Mouse (Mus musculus): ENCODE measurements at regions not wholly inside any gene's neighbourhood (a gene's known extent, or its start where the extent isn't known, plus 50 kb on each side); places are given as distances from the start of the nearest gene placed in this dataset.

GRCm38 (mm10) chr3:148487949-148488348, 502.4 kb downstream of the Adgrl2 start:
- Histone ChIP-seq H3K4me2 (ENCODE audit: low read length) (no peak overlapping the region), H3K27me3 (ENCODE audit: insufficient read depth, low read length) (no peaks in the 10 kb centered on the region), H3K9ac (ENCODE audit: low read depth, low read length) (no peak overlapping the region), H3K4me1 (replicated peaks; ENCODE audit: insufficient read depth, low read length) (no peaks in the 10 kb centered on the region), H3K36me3 (ENCODE audit: insufficient read depth, low read length) (no peaks in the 10 kb centered on the region), H3K4me3 (replicated peaks; ENCODE audit: low read depth, low read length) (no peak overlapping the region), H3K27ac (no peak overlapping the region), H3K9me3 (replicated peaks; ENCODE audit: low read length) (no peaks in the 10 kb centered on the region)
- DNase-seq (ENCODE audit: low spot score) = no peak
- ATAC-seq (replicated peaks; ENCODE audit: low FRiP score, low read depth) = no peak
- no peak for TF ChIP-seq CTCF (IDR thresholded peaks at IDR 0.05; ENCODE audit: low read depth)
- WGBS = 68% methylated on average over 5 of the region's 5 CpGs

- TF ChIP-seq CTCF (IDR thresholded peaks at IDR 0.05; ENCODE audit: low read depth) = no peak
- H3K27ac ChIP-seq = no peak overlapping the region
- no peak overlapping the region for H3K4me3 ChIP-seq (replicated peaks; ENCODE audit: low read depth, low read length)
- no peaks in the 10 kb centered on the region for H3K4me1 ChIP-seq (replicated peaks; ENCODE audit: insufficient read depth, low read length)
- DNase-seq (ENCODE audit: low spot score) (no peak), ATAC-seq (replicated peaks; ENCODE audit: low FRiP score, low read depth) (no peak)
- 93% methylated on average over 8 of the region's 8 CpGs for WGBS
- no peaks in the 10 kb centered on the region for H3K27me3 ChIP-seq (ENCODE audit: insufficient read depth, low read length)
- no peaks in the 10 kb centered on the region for H3K36me3 ChIP-seq (ENCODE audit: insufficient read depth, low read length)
- H3K4me2 ChIP-seq (ENCODE audit: low read length) = no peak overlapping the region
- no peak overlapping the region for H3K9ac ChIP-seq (ENCODE audit: low read depth, low read length)
- H3K9me3 ChIP-seq (replicated peaks; ENCODE audit: low read length) = no peaks in the 10 kb centered on the region
Measured at GRCm38 (mm10) chr3:148475862-148476261, 514.5 kb downstream of the Adgrl2 start.

- no peak overlapping the region for H3K9ac ChIP-seq (ENCODE audit: low read depth, low read length)
- 37% methylated on average over 6 of the region's 6 CpGs for WGBS
- ATAC-seq (replicated peaks; ENCODE audit: low FRiP score, low read depth) (no peak), DNase-seq (ENCODE audit: low spot score) (peak; percentile 62)
- H3K4me1 ChIP-seq (replicated peaks; ENCODE audit: insufficient read depth, low read length) = no peaks in the 10 kb centered on the region
- no peaks in the 10 kb centered on the region for H3K27me3 ChIP-seq (ENCODE audit: insufficient read depth, low read length)
- no peak overlapping the region for H3K4me3 ChIP-seq (replicated peaks; ENCODE audit: low read depth, low read length)
- no peak overlapping the region for H3K27ac ChIP-seq
- no peak for TF ChIP-seq CTCF (IDR thresholded peaks at IDR 0.05; ENCODE audit: low read depth)
- no peaks in the 10 kb centered on the region for H3K36me3 ChIP-seq (ENCODE audit: insufficient read depth, low read length)
- no peak overlapping the region for H3K4me2 ChIP-seq (ENCODE audit: low read length)
- no peaks in the 10 kb centered on the region for H3K9me3 ChIP-seq (replicated peaks; ENCODE audit: low read length)
Measured at GRCm38 (mm10) chr3:148472943-148473444, 517.4 kb downstream of the Adgrl2 start.

GRCm38 (mm10) chr3:148465456-148465855, 524.9 kb downstream of the Adgrl2 start:
- ATAC-seq (replicated peaks; ENCODE audit: low FRiP score, low read depth) (no peak), DNase-seq (ENCODE audit: low spot score) (no peak)
- no peak for TF ChIP-seq CTCF (IDR thresholded peaks at IDR 0.05; ENCODE audit: low read depth)
- H3K4me3 ChIP-seq (replicated peaks; ENCODE audit: low read depth, low read length) = no peak overlapping the region
- H3K27me3 ChIP-seq (ENCODE audit: insufficient read depth, low read length) = no peaks in the 10 kb centered on the region
- H3K36me3 ChIP-seq (ENCODE audit: insufficient read depth, low read length) = no peaks in the 10 kb centered on the region
- no peak overlapping the region for H3K9ac ChIP-seq (ENCODE audit: low read depth, low read length)
- WGBS = 69% methylated on average over 3 of the region's 3 CpGs
- H3K27ac ChIP-seq = no peak overlapping the region
- no peaks in the 10 kb centered on the region for H3K9me3 ChIP-seq (replicated peaks; ENCODE audit: low read length)
- no peaks in the 10 kb centered on the region for H3K4me1 ChIP-seq (replicated peaks; ENCODE audit: insufficient read depth, low read length)
- no peak overlapping the region for H3K4me2 ChIP-seq (ENCODE audit: low read length)

- no peaks in the 10 kb centered on the region for H3K27me3 ChIP-seq (ENCODE audit: insufficient read depth, low read length)
- no peaks in the 10 kb centered on the region for H3K4me1 ChIP-seq (replicated peaks; ENCODE audit: insufficient read depth, low read length)
- no peaks in the 10 kb centered on the region for H3K36me3 ChIP-seq (ENCODE audit: insufficient read depth, low read length)
- no peak for TF ChIP-seq CTCF (IDR thresholded peaks at IDR 0.05; ENCODE audit: low read depth)
- no peak overlapping the region for H3K4me2 ChIP-seq (ENCODE audit: low read length)
- ATAC-seq (replicated peaks; ENCODE audit: low FRiP score, low read depth) (no peak), DNase-seq (ENCODE audit: low spot score) (no peak)
- H3K9ac ChIP-seq (ENCODE audit: low read depth, low read length) = no peak overlapping the region
- H3K4me3 ChIP-seq (replicated peaks; ENCODE audit: low read depth, low read length) = no peak overlapping the region
- WGBS = 91% methylated on average over 10 of the region's 10 CpGs
- no peaks in the 10 kb centered on the region for H3K9me3 ChIP-seq (replicated peaks; ENCODE audit: low read length)
- no peak overlapping the region for H3K27ac ChIP-seq
Measured at GRCm38 (mm10) chr3:148462791-148463190, 527.6 kb downstream of the Adgrl2 start.

GRCm38 (mm10) chr3:148448888-148449287, 541.5 kb downstream of the Adgrl2 start:
- WGBS = 59% methylated on average over 3 of the region's 3 CpGs
- DNase-seq (ENCODE audit: low spot score) (no peak), ATAC-seq (replicated peaks; ENCODE audit: low FRiP score, low read depth) (no peak)
- Histone ChIP-seq H3K4me1 (replicated peaks; ENCODE audit: insufficient read depth, low read length) (no peaks in the 10 kb centered on the region), H3K27me3 (ENCODE audit: insufficient read depth, low read length) (no peaks in the 10 kb centered on the region), H3K36me3 (ENCODE audit: insufficient read depth, low read length) (no peaks in the 10 kb centered on the region), H3K4me2 (ENCODE audit: low read length) (no peak overlapping the region), H3K4me3 (replicated peaks; ENCODE audit: low read depth, low read length) (no peak overlapping the region), H3K9ac (ENCODE audit: low read depth, low read length) (no peak overlapping the region), H3K27ac (no peak overlapping the region), H3K9me3 (replicated peaks; ENCODE audit: low read length) (no peaks in the 10 kb centered on the region)
- no peak for TF ChIP-seq CTCF (IDR thresholded peaks at IDR 0.05; ENCODE audit: low read depth)

- Histone ChIP-seq H3K9me3 (replicated peaks; ENCODE audit: low read length) (no peaks in the 10 kb centered on the region), H3K4me3 (replicated peaks; ENCODE audit: low read depth, low read length) (no peak overlapping the region), H3K27me3 (ENCODE audit: insufficient read depth, low read length) (no peaks in the 10 kb centered on the region), H3K9ac (ENCODE audit: low read depth, low read length) (no peak overlapping the region), H3K27ac (no peak overlapping the region), H3K4me2 (ENCODE audit: low read length) (no peak overlapping the region), H3K36me3 (ENCODE audit: insufficient read depth, low read length) (no peaks in the 10 kb centered on the region), H3K4me1 (replicated peaks; ENCODE audit: insufficient read depth, low read length) (no peaks in the 10 kb centered on the region)
- 58% methylated on average over 1 of the region's 1 CpGs for WGBS
- DNase-seq (ENCODE audit: low spot score) = peak; percentile 22
- TF ChIP-seq CTCF (IDR thresholded peaks at IDR 0.05; ENCODE audit: low read depth) = no peak
- ATAC-seq (replicated peaks; ENCODE audit: low FRiP score, low read depth) = no peak
Measured at GRCm38 (mm10) chr3:148448465-148448864, 541.9 kb downstream of the Adgrl2 start.
